Mouse (Mus musculus) ES-Bruce4 (cell line): ENCODE data around the gene Rxfp4.

ENCODE experiments used
- CTCF ChIP-seq: IDR thresholded peaks from one replicate; pipeline ENCODE4 v1.8.1; 2011; ENCODE audit warnings: low read depth, low read length
- EP300 ChIP-seq: IDR thresholded peaks from 2 replicates; pipeline ENCODE4 v1.6.1; 2011; ENCODE audit warnings: low read depth, low read length; ENCODE audit not compliant: insufficient read depth
- POLR2A ChIP-seq: IDR thresholded peaks from one replicate; pipeline ENCODE4 v1.8.1; 2011; ENCODE audit warnings: low read length; ENCODE audit not compliant: insufficient read depth

GRCm38 (mm10) chr3:88607065-88607757, 45.7 kb downstream of the Rxfp4 start:
- TF ChIP-seq EP300 = peak; percentile 48; the same call in 1 of the 2 replicates
- TF ChIP-seq CTCF = peak; percentile 96
- no peak for TF ChIP-seq POLR2A
